Comparison of ENCODE assay signal across 1 mouse cellular context in genomic region chr11:54988754-54989349, GRCm38 (mm10).
TF ChIP-seq lines count a peak whose summit lies in the region.

No protein-coding gene starts in this region.

TF ChIP-seq in CH12.LX, 34 proteins besides CTCF, POLR2A, EP300 and RAD21 (continued from another document):
- peak; percentile 69; the same call in 1 of the 2 replicates for TF ChIP-seq SIN3A (IDR thresholded peaks at IDR 0.05; ENCODE audit: low read length)
- no peak for TF ChIP-seq E2F4 (IDR thresholded peaks at IDR 0.05; ENCODE audit: insufficient replicate concordance, low read depth, low read length)
- 0 out of 2 replicates have a peak, but pooled peaks have one; percentile 66 for TF ChIP-seq MYC (IDR thresholded peaks at IDR 0.05; ENCODE audit: low read depth, low read length)
- TF ChIP-seq RCOR1 (conservative IDR thresholded peaks at IDR 0.05; ENCODE audit: low read depth, low read length) = 0 out of 2 replicates have a peak, but pooled peaks have one; percentile 25
- TF ChIP-seq BHLHE40 (IDR thresholded peaks at IDR 0.05; ENCODE audit: low read depth, low read length) = peak; percentile 25; the same call in 1 of the 2 replicates
- TF ChIP-seq MXI1 (IDR thresholded peaks at IDR 0.05; ENCODE audit: low read depth, low read length) = peak; percentile 55; the same call in 1 of the 2 replicates
- TF ChIP-seq ZNF384 (IDR thresholded peaks at IDR 0.05; ENCODE audit: low read depth, low read length) = no peak
- no peak for TF ChIP-seq CHD1 (IDR thresholded peaks at IDR 0.05; ENCODE audit: low read depth, low read length)
